Mouse (Mus musculus) MEL (cell line): ENCODE results near the gene 1700013G24Rik. TPM values are rescaled to one million over a fixed set of nuclear protein-coding genes. Genes with fewer than 3 reads are reported as not detected.

Experiments used
- DNase-seq: peaks from one replicate; pipeline ENCODE4 v3.0.0; 2011; ENCODE audit warnings: low read depth, low spot score
- H3K27ac ChIP-seq: 2 replicates; pipeline ENCODE4 v1.5.1; 2012; ENCODE audit warnings: low read depth, mild to moderate bottlenecking, control low read depth, low read length, moderate library complexity; ENCODE audit not compliant: control insufficient read depth
- H3K27me3 ChIP-seq, 2 experiments: fragments of 150-350 bp in 1 of 2; sonication (generic) in 1 of 2; 2 replicates each; pipeline ENCODE4 v1.6.1; 2012; ENCODE audit warnings: low read length in 2 of 2, mild to moderate bottlenecking in 2 of 2, improper control_type of control experiment in 1 of 2, moderate library complexity in 1 of 2; ENCODE audit not compliant: insufficient read depth in 2 of 2, control insufficient read depth in 1 of 2
- H3K36me3 ChIP-seq, 2 experiments: 2 replicates each; pipeline ENCODE4 v1.6.1; 2012 to 2014; ENCODE audit warnings: low read length in 2 of 2, improper control_type of control experiment in 1 of 2, inconsistent platforms in 1 of 2, mild to moderate bottlenecking in 1 of 2; ENCODE audit not compliant: insufficient read depth in 2 of 2, control insufficient read depth in 1 of 2
- H3K4me1 ChIP-seq, 2 experiments: fragments of 150-350 bp in 1 of 2; sonication (generic) in 1 of 2; 2 replicates each; pipeline ENCODE4 v1.6.1; 2012; ENCODE audit warnings: low read length in 2 of 2, improper control_type of control experiment in 1 of 2, mild to moderate bottlenecking in 1 of 2; ENCODE audit not compliant: insufficient read depth in 2 of 2, control insufficient read depth in 1 of 2
- H3K4me3 ChIP-seq, 2 experiments: fragments of 150-350 bp in 1 of 2; sonication (generic) in 1 of 2; 2 replicates each; pipeline ENCODE4 v1.5.1; 2012; ENCODE audit warnings: low read depth in 2 of 2, low read length in 2 of 2, mild to moderate bottlenecking in 2 of 2, moderate library complexity in 2 of 2, control low read depth in 1 of 2, improper control_type of control experiment in 1 of 2; ENCODE audit not compliant: control insufficient read depth in 1 of 2, insufficient read depth in 1 of 2
- H3K79me2 ChIP-seq: 2 replicates; pipeline ENCODE4 v1.6.1; 2012; ENCODE audit warnings: mild to moderate bottlenecking, low read length, moderate library complexity; ENCODE audit not compliant: control insufficient read depth, poor library complexity, insufficient read depth
- H3K9ac ChIP-seq: 2 replicates; pipeline ENCODE4 v1.6.1; 2012; ENCODE audit warnings: low read depth, mild to moderate bottlenecking, control low read depth, low read length, moderate library complexity; ENCODE audit not compliant: control insufficient read depth, poor library complexity, severe bottlenecking
- H3K9me3 ChIP-seq: fragments of 150-350 bp; sonication (generic); replicated peaks from 2 replicates; pipeline ENCODE4 v1.6.1; 2012; ENCODE audit warnings: mild to moderate bottlenecking, low read length, improper control_type of control experiment, moderate library complexity; ENCODE audit not compliant: insufficient read depth
- BHLHE40 ChIP-seq: IDR thresholded peaks from 2 replicates; pipeline ENCODE4 v1.6.1; 2012; ENCODE audit warnings: low read depth, mild to moderate bottlenecking, inconsistent platforms, low read length, improper control_type of control experiment, borderline replicate concordance
- CHD1 ChIP-seq: IDR thresholded peaks from 2 replicates; pipeline ENCODE4 v1.6.1; 2012; ENCODE audit warnings: low read depth, mild to moderate bottlenecking, inconsistent platforms, low read length, improper control_type of control experiment
- ELF1 ChIP-seq: IDR thresholded peaks from 2 replicates; pipeline ENCODE4 v1.6.1; 2014; ENCODE audit warnings: low read depth, mild to moderate bottlenecking, inconsistent platforms, low read length, improper control_type of control experiment, moderate library complexity
- EP300 ChIP-seq, 2 experiments: IDR thresholded peaks; 2 replicates each; pipeline ENCODE4 v1.6.1; 2011; ENCODE audit warnings: improper control_type of control experiment in 2 of 2, low read length in 2 of 2, low read depth in 1 of 2, mild to moderate bottlenecking in 1 of 2
- JUND ChIP-seq: IDR thresholded peaks from 2 replicates; pipeline ENCODE4 v1.6.1; 2011; ENCODE audit warnings: low read depth, mild to moderate bottlenecking, improper control_type of control experiment, low read length
- MEF2A ChIP-seq: IDR thresholded peaks from 2 replicates; pipeline ENCODE4 v1.6.1; 2014; ENCODE audit warnings: low read depth, mild to moderate bottlenecking, inconsistent platforms, low read length, improper control_type of control experiment; ENCODE audit not compliant: poor library complexity, insufficient replicate concordance, severe bottlenecking; ENCODE audit errors: extremely low read depth
- NELFE ChIP-seq: IDR thresholded peaks from 2 replicates; pipeline ENCODE4 v1.6.1; 2011; ENCODE audit warnings: low read depth, low read length, improper control_type of control experiment
- POLR2AphosphoS2 ChIP-seq: IDR thresholded peaks from 2 replicates; pipeline ENCODE4 v1.6.1; 2011; ENCODE audit warnings: low read length, improper control_type of control experiment
- POLR2AphosphoS5 ChIP-seq: IDR thresholded peaks from 2 replicates; pipeline ENCODE4 v1.6.1; 2012; ENCODE audit warnings: low read depth, borderline replicate concordance, mild to moderate bottlenecking, inconsistent platforms, low read length, moderate library complexity, mixed read lengths
- RCOR1 ChIP-seq: IDR thresholded peaks from 2 replicates; pipeline ENCODE4 v1.6.1; 2012; ENCODE audit warnings: low read depth, mild to moderate bottlenecking, inconsistent platforms, low read length, improper control_type of control experiment
- SIN3A ChIP-seq: IDR thresholded peaks from 2 replicates; pipeline ENCODE4 v1.6.1; 2012; ENCODE audit warnings: low read length, improper control_type of control experiment, inconsistent platforms
- SMC3 ChIP-seq: IDR thresholded peaks from 2 replicates; pipeline ENCODE4 v1.6.1; 2011; ENCODE audit warnings: low read depth, low read length, improper control_type of control experiment
- TBP ChIP-seq: IDR thresholded peaks from 2 replicates; pipeline ENCODE4 v1.8.0; 2011; ENCODE audit warnings: low read depth, low read length, improper control_type of control experiment
- UBTF ChIP-seq: IDR thresholded peaks from 2 replicates; pipeline ENCODE4 v1.6.1; 2012; ENCODE audit warnings: low read depth, mild to moderate bottlenecking, inconsistent platforms, low read length, improper control_type of control experiment, moderate library complexity, borderline replicate concordance; ENCODE audit not compliant: insufficient read depth
- USF1 ChIP-seq: IDR thresholded peaks from 2 replicates; pipeline ENCODE4 v1.6.1; 2014; ENCODE audit warnings: low read depth, mild to moderate bottlenecking, inconsistent platforms, low read length, improper control_type of control experiment, moderate library complexity
- ZC3H11A ChIP-seq: IDR thresholded peaks from 2 replicates; pipeline ENCODE4 v1.6.1; 2012; ENCODE audit warnings: low read depth, mild to moderate bottlenecking, inconsistent platforms, low read length, improper control_type of control experiment
- ZKSCAN1 ChIP-seq: IDR thresholded peaks from 2 replicates; pipeline ENCODE4 v1.6.1; 2012; ENCODE audit warnings: low read depth, mild to moderate bottlenecking, inconsistent platforms, low read length, improper control_type of control experiment, moderate library complexity
- ZNF384 ChIP-seq: IDR thresholded peaks from 2 replicates; pipeline ENCODE4 v1.6.1; 2012; ENCODE audit warnings: low read depth, mild to moderate bottlenecking, inconsistent platforms, low read length, improper control_type of control experiment
- polyA plus RNA-seq, 2 experiments: library from polyadenylated mRNA; stranded (reverse) in 1 of 2; unstranded in 1 of 2; fragments of >175 nt in 1 of 2; fragments of >200 nt in 1 of 2; gene quantifications; 2 replicates each; pipeline versions ENCODE4 v1.2.1 to v1.2.4; 2012; ENCODE audit warnings: low replicate concordance in 2 of 2, low read depth in 1 of 2; ENCODE audit not compliant: insufficient read length in 2 of 2, insufficient read depth in 1 of 2, missing spikeins in 1 of 2
- total RNA-seq: library from RNA; depleted of rRNA; stranded (reverse); fragments of 300-350 nt; gene quantifications from 2 replicates; pipeline ENCODE4 v1.2.3, GENCODE M21; 2012

1700013G24Rik gene
- total and polyA plus RNA-seq, 3 experiments: not detected

DNA sequence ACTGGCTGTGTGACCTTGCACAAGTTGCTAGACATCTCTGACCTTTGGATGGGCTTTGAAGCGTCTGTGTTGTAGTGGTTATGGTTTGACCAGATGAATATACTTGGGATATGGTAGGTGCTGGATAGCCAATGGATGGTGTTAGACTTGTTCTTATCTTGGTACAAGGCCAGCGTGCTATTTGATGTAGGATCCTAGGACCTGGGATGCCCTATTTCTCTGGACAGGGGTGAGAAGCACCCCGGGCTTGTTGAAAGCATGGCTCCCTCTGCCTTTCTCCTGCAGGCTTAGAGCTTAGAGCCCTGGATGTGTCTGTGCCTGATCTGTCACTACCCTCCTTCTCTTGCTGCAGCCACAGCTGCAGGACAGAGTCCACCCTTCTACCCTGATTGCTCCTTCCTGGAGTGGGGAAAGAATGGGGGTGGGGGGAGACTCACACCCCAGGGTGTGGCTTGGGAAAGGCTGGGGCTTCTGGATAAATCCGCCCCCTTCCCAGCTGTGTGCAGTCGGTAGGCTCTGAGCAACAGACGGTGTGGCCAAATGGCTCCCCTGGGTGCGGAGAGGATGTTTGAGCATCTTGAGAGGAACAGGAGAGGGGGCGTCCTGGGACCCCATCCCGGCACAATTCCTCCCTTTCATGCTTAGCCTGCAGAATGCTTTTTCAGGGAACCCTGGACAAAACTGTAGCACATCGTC lies 23.1 kb downstream of the 1700013G24Rik start:
- no peak overlapping the region for H3K4me3 ChIP-seq
- H3K9ac ChIP-seq: no peak overlapping the region
- no peaks in the 10 kb centered on the region for H3K27me3 ChIP-seq
- no peaks in the 10 kb centered on the region for H3K9me3 ChIP-seq
- H3K36me3 ChIP-seq: no peaks in the 10 kb centered on the region
- H3K27ac ChIP-seq: no peak overlapping the region
- H3K79me2 ChIP-seq: no peaks in the 10 kb centered on the region
- TF ChIP-seq SIN3A (no peak), MEF2A (no peak), POLR2AphosphoS2 (no peak), RCOR1 (no peak), SMC3 (no peak), UBTF (no peak), ELF1 (no peak), JUND (no peak), POLR2AphosphoS5 (no peak), TBP (no peak), ZC3H11A (no peak), USF1 (no peak), EP300 (IDR thresholded peaks at IDR 0.05; ENCODE audit: low read depth in 1 of 2, low read length in 2 of 2) (no peak), NELFE (no peak)
- DNase-seq: no peak
- H3K4me1 ChIP-seq: no peaks in the 10 kb centered on the region

DNA sequence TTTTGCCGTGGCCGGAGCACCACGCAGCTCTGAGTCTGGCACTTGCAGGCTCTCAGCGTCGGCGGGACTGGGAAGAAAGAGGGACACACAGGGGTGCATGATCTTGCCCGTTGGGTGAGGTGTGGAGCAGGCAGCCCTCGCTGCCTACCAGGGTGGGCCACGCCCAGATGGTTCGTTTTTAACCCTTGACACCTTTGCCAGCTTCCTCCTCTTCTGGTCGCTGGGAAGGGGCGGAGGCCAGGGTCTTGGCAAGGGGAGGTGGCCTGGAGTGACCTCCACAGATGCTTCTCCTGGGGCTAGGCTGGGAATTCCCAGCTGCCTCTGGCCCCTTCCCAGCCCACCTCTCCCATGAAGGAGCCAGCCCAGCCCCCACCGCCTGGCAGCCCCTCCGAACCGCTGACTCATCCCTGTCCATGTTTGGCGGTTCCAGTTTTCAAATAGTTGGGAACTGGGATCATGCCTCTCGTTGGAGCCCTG lies 23.7 kb downstream of the 1700013G24Rik start:
- DNase-seq: no peak
- no peaks in the 10 kb centered on the region for H3K36me3 ChIP-seq
- no peak overlapping the region for H3K27ac ChIP-seq
- H3K4me3 ChIP-seq: no peak overlapping the region
- H3K27me3 ChIP-seq: no peaks in the 10 kb centered on the region
- H3K79me2 ChIP-seq: no peaks in the 10 kb centered on the region
- no peak overlapping the region for H3K9ac ChIP-seq
- TF ChIP-seq UBTF (no peak), ZNF384 (no peak), NELFE (no peak), BHLHE40 (no peak), CHD1 (no peak), USF1 (no peak), ZKSCAN1 (no peak)
- H3K9me3 ChIP-seq: no peaks in the 10 kb centered on the region
- no peaks in the 10 kb centered on the region for H3K4me1 ChIP-seq
